Mouse (Mus musculus) liver, embryonic 15.5 days (tissue): Measurements from ENCODE around the gene Miga1. TPM values are rescaled to one million over a fixed set of nuclear protein-coding genes. Genes with fewer than 3 reads are reported as not detected.
"Not testable (repeated sequence)": the region's sequence is repeated elsewhere in the genome, so short reads cannot be mapped to it uniquely, and the experiment has no call there.

Experiments used
- ATAC-seq: fragments of 200-750 bp; cut with Nextera tagmentation; 2 replicates; pipeline ENCODE4 v1.8.0; 2017; ENCODE audit warnings: moderate number of reproducible peaks, mild to moderate bottlenecking, moderate library complexity; ENCODE audit not compliant: insufficient read depth
- H3K27ac ChIP-seq: fragments of 300-500 bp; sonication (generic); replicated peaks from 2 replicates; pipeline ENCODE4 v1.5.1; 2015; ENCODE audit warnings: mild to moderate bottlenecking, inconsistent platforms
- H3K27me3 ChIP-seq: fragments of 300-500 bp; sonication (generic); 2 replicates; pipeline ENCODE4 v1.6.1; 2015; ENCODE audit warnings: mild to moderate bottlenecking, inconsistent platforms
- H3K36me3 ChIP-seq: fragments of 300-500 bp; sonication (generic); replicated peaks from 2 replicates; pipeline ENCODE4 v1.6.1; 2015; ENCODE audit warnings: moderate library complexity, mild to moderate bottlenecking, inconsistent platforms
- H3K4me1 ChIP-seq: fragments of 300-500 bp; sonication (generic); replicated peaks from 2 replicates; pipeline ENCODE4 v1.6.1; 2015; ENCODE audit warnings: inconsistent platforms
- H3K4me2 ChIP-seq: fragments of 300-500 bp; sonication (generic); 2 replicates; pipeline ENCODE4 v1.6.1; 2015; ENCODE audit warnings: moderate library complexity, mild to moderate bottlenecking, inconsistent platforms
- H3K4me3 ChIP-seq: fragments of 300-500 bp; sonication (generic); replicated peaks from 2 replicates; pipeline ENCODE4 v1.5.1; 2015; ENCODE audit warnings: mild to moderate bottlenecking, inconsistent platforms
- H3K9ac ChIP-seq: fragments of 300-500 bp; sonication (generic); 2 replicates; pipeline ENCODE4 v1.6.1; 2015; ENCODE audit warnings: moderate library complexity, mild to moderate bottlenecking, inconsistent platforms
- H3K9me3 ChIP-seq: fragments of 300-500 bp; sonication (generic); replicated peaks from 2 replicates; pipeline ENCODE4 v1.6.1; 2016; ENCODE audit warnings: inconsistent platforms
- WGBS: fragments of 180-500 bp; shearing (Covaris S2); methylation state at CpG from one replicate; pipeline ENCODE4 v1.1.7; 2015; ENCODE audit warnings: mixed read lengths; ENCODE audit not compliant: insufficient replicate concordance; 5-methylcytosine and 5-hydroxymethylcytosine counted together
- polyA plus RNA-seq: library from polyadenylated mRNA; unstranded; fragments of >200 nt; fragmentation: Nextera tagmentation; extraction: Ambion mirVana; gene quantifications from 2 replicates; pipeline ENCODE4 v1.2.1, GENCODE M21; 2015

Miga1 gene
- polyA plus RNA-seq, 1 experiment from 2014 or later, result 3.5 TPM

GRCm38 (mm10) chr3:152265351-152266035, 74.7 kb downstream of the Miga1 start:
- Histone ChIP-seq H3K9me3 (no peaks in the 10 kb centered on the region), H3K4me1 (peaks cover 33% of the 10 kb centered on the region), H3K9ac (peak overlapping the region; percentile 42; the same call in 1 of the 2 replicates), H3K27ac (no peak overlapping the region), H3K27me3 (peaks cover 83% of the 10 kb centered on the region), H3K4me3 (peak overlapping the region; percentile 58), H3K36me3 (no peaks in the 10 kb centered on the region), H3K4me2 (peak overlapping the region; percentile 77)
- 2% methylated on average over 63 of the region's 63 CpGs for WGBS
- ATAC-seq, result peak; percentile 55

- no peak for ATAC-seq
- H3K27ac ChIP-seq, result no peak overlapping the region
- H3K4me2 ChIP-seq, result peak overlapping the region; percentile 77; the same call in 1 of the 2 replicates
- H3K4me1 ChIP-seq, result peaks cover 33% of the 10 kb centered on the region
- 47% methylated on average over 12 of the region's 12 CpGs for WGBS
- peak overlapping the region; percentile 58; the same call in 1 of the 2 replicates for H3K4me3 ChIP-seq
- no peaks in the 10 kb centered on the region for H3K9me3 ChIP-seq
- no peak overlapping the region for H3K9ac ChIP-seq
- no peaks in the 10 kb centered on the region for H3K36me3 ChIP-seq
- H3K27me3 ChIP-seq, result peaks cover 90% of the 10 kb centered on the region
Observed at GRCm38 (mm10) chr3:152264830-152265229, 75.4 kb downstream of the Miga1 start.

- Histone ChIP-seq H3K4me3 (no peak overlapping the region), H3K27me3 (peaks cover 92% of the 10 kb centered on the region), H3K9me3 (no peaks in the 10 kb centered on the region), H3K9ac (no peak overlapping the region), H3K27ac (no peak overlapping the region), H3K4me1 (peaks cover 33% of the 10 kb centered on the region), H3K4me2 (no peak overlapping the region), H3K36me3 (no peaks in the 10 kb centered on the region)
- no peak for ATAC-seq
- 48% methylated on average over 10 of the region's 10 CpGs for WGBS
Observed at GRCm38 (mm10) chr3:152264374-152264773, 75.8 kb downstream of the Miga1 start.

DNA sequence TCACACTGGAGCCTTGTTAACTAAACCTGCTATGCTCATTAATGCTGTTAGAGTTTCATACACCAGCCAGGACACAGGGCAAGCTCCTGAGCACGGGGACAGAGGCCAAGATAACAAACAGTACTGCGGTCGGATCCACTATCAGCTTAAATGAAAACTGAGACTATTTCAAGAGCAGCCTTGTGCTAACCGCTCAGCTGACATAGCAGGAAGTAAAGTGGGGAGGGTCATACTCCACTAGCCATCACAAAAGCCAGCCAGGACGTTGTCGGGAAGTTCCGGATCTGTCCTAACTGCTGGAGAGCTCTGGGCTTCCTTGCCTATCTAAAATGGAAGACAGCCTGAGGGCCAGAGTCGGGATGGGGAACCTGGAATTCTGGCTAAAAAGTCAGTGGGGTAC, 78.3 kb downstream of the Miga1 start:
- H3K9ac ChIP-seq, result no peak overlapping the region
- H3K4me3 ChIP-seq, result no peak overlapping the region
- H3K36me3 ChIP-seq, result no peaks in the 10 kb centered on the region
- H3K27ac ChIP-seq, result no peak overlapping the region
- H3K27me3 ChIP-seq, result peaks cover 71% of the 10 kb centered on the region
- 11% methylated on average over 8 of the region's 8 CpGs for WGBS
- no peak for ATAC-seq
- no peaks in the 10 kb centered on the region for H3K9me3 ChIP-seq
- H3K4me1 ChIP-seq, result peaks cover 33% of the 10 kb centered on the region
- H3K4me2 ChIP-seq, result peak overlapping the region; percentile 25

- no peaks in the 10 kb centered on the region for H3K9me3 ChIP-seq
- no peak overlapping the region for H3K4me3 ChIP-seq
- peak overlapping the region; percentile 10; the same call in 1 of the 2 replicates for H3K4me2 ChIP-seq
- H3K36me3 ChIP-seq, result no peaks in the 10 kb centered on the region
- no peak overlapping the region for H3K9ac ChIP-seq
- peaks cover 33% of the 10 kb centered on the region for H3K4me1 ChIP-seq
- H3K27me3 ChIP-seq, result peaks cover 66% of the 10 kb centered on the region
- H3K27ac ChIP-seq, result no peak overlapping the region
- ATAC-seq, result no peak
- 16% methylated on average over 8 of the region's 8 CpGs for WGBS
Observed at GRCm38 (mm10) chr3:152261436-152261835, 78.8 kb downstream of the Miga1 start.

DNA sequence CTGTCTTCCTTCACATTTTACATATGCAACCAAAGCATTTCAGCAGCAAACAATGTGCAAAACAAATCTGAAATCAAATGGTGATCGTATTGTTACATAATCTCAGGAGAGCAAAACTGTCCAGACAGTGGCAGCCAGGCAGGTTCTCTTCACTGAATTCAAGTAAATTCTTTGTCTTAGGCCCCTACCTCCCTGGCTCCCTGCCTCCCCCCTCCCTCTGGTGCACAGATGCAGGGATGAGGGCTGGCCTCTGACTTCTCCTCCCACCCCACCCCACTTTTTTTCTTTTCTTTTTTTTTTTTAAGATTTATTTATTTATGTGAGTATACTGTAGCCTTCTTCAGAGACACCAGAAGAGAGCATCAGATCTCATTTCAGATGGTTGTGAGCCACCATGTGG, 79.8 kb downstream of the Miga1 start:
- Histone ChIP-seq H3K4me2 (no peak overlapping the region), H3K9ac (no peak overlapping the region), H3K4me1 (peaks cover 24% of the 10 kb centered on the region), H3K27ac (no peak overlapping the region), H3K36me3 (no peaks in the 10 kb centered on the region), H3K4me3 (no peak overlapping the region), H3K27me3 (peaks cover 55% of the 10 kb centered on the region), H3K9me3 (no peaks in the 10 kb centered on the region)
- WGBS, result 93% methylated on average over 1 of the region's 1 CpGs
- no peak for ATAC-seq

GRCm38 (mm10) chr3:152259409-152259808, 80.8 kb downstream of the Miga1 start:
- not testable (repeated sequence) for H3K36me3 ChIP-seq, H3K27ac ChIP-seq, H3K4me3 ChIP-seq, H3K9me3 ChIP-seq, H3K4me2 ChIP-seq, H3K9ac ChIP-seq
- Histone ChIP-seq H3K27me3 (peaks cover 46% of the 10 kb centered on the region), H3K4me1 (peaks cover 15% of the 10 kb centered on the region)
- peak; percentile 31; the same call in 1 of the 2 replicates for ATAC-seq
- 6% methylated on average over 8 of the region's 9 CpGs for WGBS

GRCm38 (mm10) chr3:152257528-152257927, 82.7 kb downstream of the Miga1 start:
- Histone ChIP-seq H3K9me3 (no peaks in the 10 kb centered on the region), H3K36me3 (no peaks in the 10 kb centered on the region), H3K4me1 (peaks cover 12% of the 10 kb centered on the region; the same call in 1 of the 2 replicates), H3K27me3 (peaks cover 27% of the 10 kb centered on the region), H3K9ac (no peak overlapping the region), H3K4me2 (no peak overlapping the region), H3K4me3 (no peak overlapping the region), H3K27ac (no peak overlapping the region)
- no peak for ATAC-seq
- 67% methylated on average over 3 of the region's 3 CpGs for WGBS

- H3K27ac ChIP-seq, result no peak overlapping the region
Observed at GRCm38 (mm10) chr3:152250487-152250886, 89.7 kb downstream of the Miga1 start.

GRCm38 (mm10) chr3:152247708-152248107, 92.5 kb downstream of the Miga1 start:
- no peak for ATAC-seq
- H3K27me3 ChIP-seq, result no peaks in the 10 kb centered on the region
- 0 out of 2 replicates have a peak, but pooled peaks cover 4% of the 10 kb centered on the region for H3K36me3 ChIP-seq
- no peak overlapping the region for H3K9ac ChIP-seq
- H3K9me3 ChIP-seq, result no peaks in the 10 kb centered on the region
- H3K4me3 ChIP-seq, result no peak overlapping the region
- H3K4me1 ChIP-seq, result no peaks in the 10 kb centered on the region
- WGBS, result 75% methylated on average over 12 of the region's 12 CpGs
- no peak overlapping the region for H3K4me2 ChIP-seq
- no peak overlapping the region for H3K27ac ChIP-seq

More at GRCm38 (mm10) chr3:152250487-152250886, 89.7 kb downstream of the Miga1 start:
- no peak overlapping the region for H3K4me2 ChIP-seq
- no peaks in the 10 kb centered on the region for H3K27me3 ChIP-seq
- ATAC-seq, result no peak
- H3K9ac ChIP-seq, result no peak overlapping the region
- WGBS, result 72% methylated on average over 1 of the region's 1 CpGs
- no peak overlapping the region for H3K4me3 ChIP-seq
- H3K4me1 ChIP-seq, result no peaks in the 10 kb centered on the region
- 0 out of 2 replicates have a peak, but pooled peaks cover 2% of the 10 kb centered on the region for H3K36me3 ChIP-seq
- H3K9me3 ChIP-seq, result no peaks in the 10 kb centered on the region

DNA sequence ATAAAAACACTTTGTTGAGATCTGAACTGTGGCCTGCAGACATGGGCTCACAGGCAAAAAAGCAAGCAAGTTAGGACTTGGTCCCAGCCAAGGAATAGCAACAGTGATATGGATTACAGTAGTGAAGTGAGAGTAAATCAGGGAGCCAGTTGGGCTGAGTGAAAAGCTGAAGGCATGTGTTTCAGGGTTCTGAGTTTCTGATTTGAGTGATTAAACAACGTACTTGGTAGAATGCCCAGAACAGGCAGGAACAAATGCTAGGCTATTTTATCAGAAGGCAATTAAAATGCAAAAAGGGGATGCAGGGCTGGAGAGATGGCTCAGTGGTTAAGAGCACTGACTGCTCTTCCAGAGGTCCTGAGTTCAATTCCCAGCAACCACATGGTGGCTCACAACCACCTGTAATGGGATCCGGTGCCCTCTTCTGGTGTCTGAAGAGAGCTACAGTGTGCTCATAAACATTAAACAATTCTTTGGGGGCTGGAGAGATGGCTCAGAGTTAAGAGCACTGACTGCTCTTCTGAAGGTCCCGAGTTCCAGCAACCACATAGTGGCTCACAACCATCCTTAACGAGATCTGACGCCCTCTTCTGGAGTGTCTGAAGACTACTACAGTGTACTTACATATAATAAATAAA, 94.8 kb downstream of the Miga1 start:
- no peak overlapping the region for H3K4me3 ChIP-seq
- H3K9ac ChIP-seq, result no peak overlapping the region
- H3K4me2 ChIP-seq, result no peak overlapping the region
- H3K9me3 ChIP-seq, result no peaks in the 10 kb centered on the region
- 69% methylated on average over 5 of the region's 5 CpGs for WGBS
- H3K27ac ChIP-seq, result no peak overlapping the region
- no peak for ATAC-seq
- H3K27me3 ChIP-seq, result no peaks in the 10 kb centered on the region
- H3K4me1 ChIP-seq, result no peaks in the 10 kb centered on the region
- 0 out of 2 replicates have a peak, but pooled peaks cover 4% of the 10 kb centered on the region for H3K36me3 ChIP-seq
